Mouse (Mus musculus) thymus, adult 2 months (tissue): ENCODE measurements around the gene Tmem131l.

ENCODE experiments used
- CTCF ChIP-seq: fragments of 200-500 bp; IDR thresholded peaks from 2 replicates; pipeline ENCODE4 v1.5.1; 2012; ENCODE audit warnings: mild to moderate bottlenecking, control low read depth, low read length, moderate library complexity, borderline replicate concordance; ENCODE audit not compliant: control insufficient read depth, poor library complexity, insufficient read depth; ENCODE audit errors: extremely low read depth
- POLR2A ChIP-seq: fragments of 200-500 bp; IDR thresholded peaks from 2 replicates; pipeline ENCODE4 v1.6.1; 2012; ENCODE audit warnings: mild to moderate bottlenecking, low read length, control low read depth, moderate library complexity; ENCODE audit not compliant: control insufficient read depth, poor library complexity, insufficient read depth; ENCODE audit errors: extremely low read depth

- no peak for TF ChIP-seq POLR2A
- TF ChIP-seq CTCF: no peak
These were observed 6.2 kb upstream of the Tmem131l start for GRCm38 (mm10) chr3:84046206-84046605.
